Mouse (Mus musculus) 3T3-L1 (cell line): Measurements from ENCODE around the gene Tmem87b.

ENCODE experiments used
- DNase-seq: peaks from one replicate; pipeline ENCODE4 v3.0.0-alpha.2; 2015; ENCODE audit warnings: low read depth, low spot score

Gene Tmem87b

GRCm38 (mm10) chr2:128887866-128888550, 70.1 kb downstream of the Tmem87b start:
- DNase-seq = no peak

- no peak for DNase-seq
Observed at GRCm38 (mm10) chr2:128890661-128891335, 72.9 kb downstream of the Tmem87b start.

GRCm38 (mm10) chr2:128892180-128892721, 74.3 kb downstream of the Tmem87b start:
- DNase-seq = no peak

GRCm38 (mm10) chr2:128902843-128903242, 84.9 kb downstream of the Tmem87b start:
- DNase-seq = no peak

GRCm38 (mm10) chr2:128903661-128904060, 85.7 kb downstream of the Tmem87b start:
- DNase-seq = peak; percentile 86
